ENCODE assay signal across 10 mouse cellular contexts in the genomic region with DNA sequence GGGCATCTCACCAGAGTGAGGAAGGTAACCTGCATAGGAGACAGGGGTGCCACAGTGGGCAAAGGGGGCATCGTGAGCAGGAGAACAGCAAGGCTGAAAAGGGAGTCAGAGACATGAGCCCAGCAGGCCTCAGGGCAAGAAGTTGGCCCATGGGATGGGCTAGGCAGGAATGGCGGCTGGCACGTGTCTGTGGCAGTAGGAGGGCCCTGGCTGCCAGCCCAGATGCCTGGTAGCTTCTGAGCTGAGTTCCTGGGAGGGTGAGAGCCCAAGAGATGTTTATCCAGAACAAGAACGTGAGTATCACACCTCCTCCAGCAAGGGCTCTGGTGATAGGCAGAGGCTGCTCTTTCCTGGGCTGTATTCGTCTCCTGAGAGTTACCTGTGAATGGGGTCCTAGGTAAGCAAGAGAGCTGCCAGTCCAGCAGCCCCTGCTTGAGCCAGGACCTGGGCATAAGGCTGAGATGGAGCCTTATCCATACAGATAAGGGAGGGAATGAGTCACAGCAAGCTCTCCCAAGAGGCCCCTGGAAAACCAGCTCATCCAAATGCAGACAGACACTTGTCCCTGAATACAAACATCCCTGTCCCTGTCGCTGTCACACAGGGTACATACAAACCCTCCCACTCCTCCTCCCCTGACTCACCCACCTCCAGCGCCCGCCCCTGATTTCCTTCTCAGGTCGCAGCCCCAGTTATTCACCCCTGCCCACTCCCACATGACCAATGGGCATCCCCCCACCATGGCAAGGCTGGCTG. TPM values are rescaled to one million over a fixed set of nuclear protein-coding genes. Genes with fewer than 3 reads are reported as not detected.
DNase-seq lines count a peak whose midpoint lies in the region; ATAC-seq and TF ChIP-seq lines count a peak whose summit lies in the region.
"Had no signal": no experiment of that assay in that cellular context is flagged by ENCODE, and none has a peak within 500 bp of the region (broad histone marks: within the 10 kb centered on the region; RNA-seq: fewer than 3 reads in every experiment).

No protein-coding gene starts in this region.

- H3K27ac ChIP-seq in heart, embryonic 14.5 days (replicated peaks in 1 of 2; ENCODE audit: control insufficient read depth in 1 of 2, insufficient read depth in 1 of 2, low read depth in 2 of 2, low read length in 2 of 2) = peak overlapping the region in 1 of 2 experiments; percentile 58; a peak in 2 of 4 replicates
- H3K27ac ChIP-seq in midbrain, postnatal 0 days (ENCODE audit: low read depth, low read length) = no peak overlapping the region
- no peak overlapping the region; the same call in 1 of the 2 replicates for H3K27ac ChIP-seq in intestine, postnatal 0 days (ENCODE audit: low read depth, low read length)
- H3K27ac ChIP-seq: layer of hippocampus, adult 2 months had no signal

- peak overlapping the region; percentile 33 for H3K4me2 ChIP-seq in heart, embryonic 14.5 days (ENCODE audit: low read length)
- no peak overlapping the region for H3K4me2 ChIP-seq in midbrain, postnatal 0 days (ENCODE audit: low read depth, low read length, poor library complexity, severe bottlenecking)
- no peak overlapping the region for H3K4me2 ChIP-seq in intestine, postnatal 0 days (replicated peaks; ENCODE audit: low read depth)

- H3K36me3 ChIP-seq in heart, embryonic 14.5 days (ENCODE audit: control insufficient read depth, insufficient read depth, low read length) = no peaks in the 10 kb centered on the region
- H3K36me3 ChIP-seq in midbrain, postnatal 0 days (ENCODE audit: insufficient read depth, low read length) = no peaks in the 10 kb centered on the region
- H3K36me3 ChIP-seq in intestine, postnatal 0 days (ENCODE audit: control insufficient read depth, insufficient read depth) = no peaks in the 10 kb centered on the region

- H3K4me1 ChIP-seq in heart, embryonic 14.5 days (ENCODE audit: control insufficient read depth in 2 of 2, insufficient read depth in 2 of 2, low read length in 2 of 2) = peaks cover 19 to 26% of the 10 kb centered on the region in 2 experiments
- H3K4me1 ChIP-seq in midbrain, postnatal 0 days (ENCODE audit: insufficient read depth, low read length) = no peaks in the 10 kb centered on the region
- no peaks in the 10 kb centered on the region for H3K4me1 ChIP-seq in intestine, postnatal 0 days (replicated peaks; ENCODE audit: control insufficient read depth, insufficient read depth, low read length)

- no peak overlapping the region for H3K4me3 ChIP-seq in heart, embryonic 14.5 days (ENCODE audit: control insufficient read depth in 1 of 2, insufficient read depth in 1 of 2, low read depth in 1 of 2, low read length in 2 of 2)
- H3K4me3 ChIP-seq in midbrain, postnatal 0 days (ENCODE audit: low read depth, low read length) = no peak overlapping the region
- H3K4me3 ChIP-seq in intestine, postnatal 0 days (ENCODE audit: low read depth, low read length) = no peak overlapping the region
- H3K4me3 ChIP-seq: layer of hippocampus, adult 2 months had no signal

- peak; percentile 96 for DNase-seq in heart, adult 11 months
- DNase-seq in heart, postnatal 25 days (ENCODE audit: low spot score) = no peak
- DNase-seq in adipocyte (ENCODE audit: low spot score) = peak; percentile 88
- peak; percentile 71 to 85 for DNase-seq in kidney, postnatal 4 days
- DNase-seq in midbrain, postnatal 0 days (ENCODE audit: low spot score) = peak; percentile 57

- ATAC-seq in heart, embryonic 14.5 days (ENCODE audit: insufficient number of reproducible peaks, insufficient read depth, low FRiP score, low read depth) = no peak
- no peak for ATAC-seq in midbrain, postnatal 0 days (ENCODE audit: low FRiP score)
- no peak for ATAC-seq in activated CD4-positive, CD25-positive, alpha-beta regulatory T cell, adult 4 months
- ATAC-seq in intestine, postnatal 0 days = no peak

- H3K9me3 ChIP-seq in heart, embryonic 14.5 days (ENCODE audit: control insufficient read depth, low read length) = no peaks in the 10 kb centered on the region
- H3K9me3 ChIP-seq in midbrain, postnatal 0 days (ENCODE audit: low read length) = no peaks in the 10 kb centered on the region
- no peaks in the 10 kb centered on the region for H3K9me3 ChIP-seq in intestine, postnatal 0 days (ENCODE audit: control insufficient read depth)

- TF ChIP-seq CTCF in midbrain, postnatal 0 days (IDR thresholded peaks at IDR 0.05) = no peak
- TF ChIP-seq CTCF in intestine, postnatal 0 days (IDR thresholded peaks at IDR 0.05; ENCODE audit: low read depth) = no peak

- H3K27me3 ChIP-seq in heart, embryonic 14.5 days (ENCODE audit: control insufficient read depth, insufficient read depth, low read length) = no peaks in the 10 kb centered on the region
- H3K27me3 ChIP-seq in midbrain, postnatal 0 days (ENCODE audit: insufficient read depth, low read length) = peaks cover 24% of the 10 kb centered on the region
- peaks cover 6% of the 10 kb centered on the region; the same call in 1 of the 2 replicates for H3K27me3 ChIP-seq in intestine, postnatal 0 days (replicated peaks; ENCODE audit: control insufficient read depth, insufficient read depth, low read length)

- 33% methylated on average over 9 of the region's 9 CpGs for WGBS in heart, embryonic 14.5 days
- WGBS in midbrain, postnatal 0 days = 37% methylated on average over 9 of the region's 9 CpGs
- 51% methylated on average over 9 of the region's 9 CpGs for whole genome bisulfite sequencing in intestine, postnatal 0 days

- intact Hi-C loops in heart, postnatal 25 days (cut with DNase I) = loop anchor here (2.0 kb wide), 1 partner anchor 39 kb away; no protein-coding TSS in a partner anchor

- 0 out of 2 replicates have a peak overlapping the region, but pooled peaks have one; percentile 9 for H3K9ac ChIP-seq in heart, embryonic 14.5 days (ENCODE audit: low read length)
- H3K9ac ChIP-seq in midbrain, postnatal 0 days (replicated peaks; ENCODE audit: low read length, poor library complexity, severe bottlenecking) = no peak overlapping the region
- H3K9ac ChIP-seq in intestine, postnatal 0 days (ENCODE audit: low read depth, low read length) = no peak overlapping the region

RNA-seq across cellular contexts. Expression of a gene that starts 2.2 kb away (rescaled TPM):
- 100 to 1,000 TPM; 679 to 701 TPM for total RNA-seq in heart, postnatal 25 days (2021)
- 125 and 142 TPM in 2 replicates for polyA plus RNA-seq in heart, embryonic 14.5 days (2014; fragmentation: Nextera tagmentation; extraction: Ambion mirVana)
- total RNA-seq in midbrain, postnatal 0 days (2014; rRNA removed) = 22.5 and 31.5 TPM in 2 replicates
- polyA plus RNA-seq in midbrain, postnatal 0 days (2015; fragmentation: Nextera tagmentation; extraction: Ambion mirVana) = 9.8 and 10.2 TPM in 2 replicates
- 10 to 100 TPM; 21.7 to 23.3 TPM for polyA plus RNA-seq in activated CD4-positive, CD25-positive, alpha-beta regulatory T cell, adult 4 months (2017; shearing (Covaris generic))
- 20.0 and 21.5 TPM in 2 replicates for polyA plus RNA-seq in intestine, postnatal 0 days (2015; fragmentation: Nextera tagmentation; extraction: Ambion mirVana)

RNA-seq across cellular contexts. Expression of a gene that starts 3.3 kb away (rescaled TPM):
- 1 to 10 TPM; 1.1 to 1.5 TPM for total RNA-seq in heart, postnatal 25 days (2021)
- 0.22 and 0.39 TPM in 2 replicates for polyA plus RNA-seq in heart, embryonic 14.5 days (2014; fragmentation: Nextera tagmentation; extraction: Ambion mirVana)
- total RNA-seq in midbrain, postnatal 0 days (2014; rRNA removed) = 0.33 TPM in 1 of 2 replicates, not detected in the other
- polyA plus RNA-seq in midbrain, postnatal 0 days (2015; fragmentation: Nextera tagmentation; extraction: Ambion mirVana) = 0.09 and 0.11 TPM in 2 replicates
- polyA plus RNA-seq in activated CD4-positive, CD25-positive, alpha-beta regulatory T cell, adult 4 months (2017; shearing (Covaris generic)) = not detected
- polyA plus RNA-seq in intestine, postnatal 0 days (2015; fragmentation: Nextera tagmentation; extraction: Ambion mirVana) = 0.10 TPM in 1 of 2 replicates, not detected in the other
- polyA plus RNA-seq: cortical plate, adult 2 months had no signal

RNA-seq across cellular contexts. Expression of a gene that starts 31.8 kb away (rescaled TPM):
- total RNA-seq in heart, postnatal 25 days (2021) = under 1 TPM; 0.10 to 0.11 TPM
- 0.08 TPM in 1 of 2 replicates, not detected in the other for polyA plus RNA-seq in heart, embryonic 14.5 days (2014; fragmentation: Nextera tagmentation; extraction: Ambion mirVana)
- total RNA-seq in midbrain, postnatal 0 days (2014; rRNA removed) = 0.38 TPM in 1 of 2 replicates, not detected in the other
- 0.05 and 0.16 TPM in 2 replicates for polyA plus RNA-seq in midbrain, postnatal 0 days (2015; fragmentation: Nextera tagmentation; extraction: Ambion mirVana)
- under 1 TPM in 1 of 2 experiments, not detected in 1; 0.36 TPM for polyA plus RNA-seq in activated CD4-positive, CD25-positive, alpha-beta regulatory T cell, adult 4 months (2017; shearing (Covaris generic))
- polyA plus RNA-seq in intestine, postnatal 0 days (2015; fragmentation: Nextera tagmentation; extraction: Ambion mirVana) = 0.07 TPM in 2 replicates
- total RNA-seq: layer of hippocampus, adult 2 months had no signal
- polyA plus RNA-seq: cortical plate, adult 2 months had no signal
